Mouse (Mus musculus): ENCODE data around the gene Sertad2.

The Sertad2 gene

GRCm38 (mm10) chr11:20585297-20585696 is 42.2 kb downstream of the Sertad2 start:
- in situ Hi-C loops (cut with MboI; ENCODE audit: low pct_unique_long_range_greater_than_20kb in 1 of 2, low sequenced_read_pairs in 2 of 2, unreplicated experiment in 1 of 2): no loop called here

GRCm38 (mm10) chr11:20586180-20586579 is 43.1 kb downstream of the Sertad2 start:
- in situ Hi-C loops (cut with MboI; ENCODE audit: low pct_unique_long_range_greater_than_20kb in 1 of 2, low sequenced_read_pairs in 2 of 2, unreplicated experiment in 1 of 2): no loop called here

GRCm38 (mm10) chr11:20589393-20589792 is 46.3 kb downstream of the Sertad2 start:
- in situ Hi-C loops (cut with MboI; ENCODE audit: low pct_unique_long_range_greater_than_20kb in 1 of 2, low sequenced_read_pairs in 2 of 2, unreplicated experiment in 1 of 2): no loop called here

- in situ Hi-C loops (cut with MboI; ENCODE audit: low pct_unique_long_range_greater_than_20kb in 1 of 2, low sequenced_read_pairs in 2 of 2, unreplicated experiment in 1 of 2): no loop called here
Observed at GRCm38 (mm10) chr11:20592010-20592409, 49.0 kb downstream of the Sertad2 start.

GRCm38 (mm10) chr11:20594229-20595201 is 51.5 kb downstream of the Sertad2 start:
- in situ Hi-C loops (cut with MboI; ENCODE audit: low pct_unique_long_range_greater_than_20kb in 1 of 2, low sequenced_read_pairs in 2 of 2, unreplicated experiment in 1 of 2): no loop called here

GRCm38 (mm10) chr11:20603066-20603812 is 60.2 kb downstream of the Sertad2 start:
- in situ Hi-C loops (cut with MboI; ENCODE audit: low pct_unique_long_range_greater_than_20kb in 1 of 2, low sequenced_read_pairs in 2 of 2, unreplicated experiment in 1 of 2): no loop called here

GRCm38 (mm10) chr11:20604119-20604518 is 61.1 kb downstream of the Sertad2 start:
- in situ Hi-C loops (cut with MboI; ENCODE audit: low pct_unique_long_range_greater_than_20kb in 1 of 2, low sequenced_read_pairs in 2 of 2, unreplicated experiment in 1 of 2): no loop called here

GRCm38 (mm10) chr11:20605613-20606012 is 62.6 kb downstream of the Sertad2 start:
- in situ Hi-C loops (cut with MboI; ENCODE audit: low pct_unique_long_range_greater_than_20kb in 1 of 2, low sequenced_read_pairs in 2 of 2, unreplicated experiment in 1 of 2): no loop called here

GRCm38 (mm10) chr11:20608442-20608841 is 65.4 kb downstream of the Sertad2 start:
- in situ Hi-C loops (cut with MboI; ENCODE audit: low pct_unique_long_range_greater_than_20kb in 1 of 2, low sequenced_read_pairs in 2 of 2, unreplicated experiment in 1 of 2): no loop called here

GRCm38 (mm10) chr11:20613223-20613622 is 70.2 kb downstream of the Sertad2 start:
- in situ Hi-C loops (cut with MboI; ENCODE audit: low pct_unique_long_range_greater_than_20kb in 1 of 2, low sequenced_read_pairs in 2 of 2, unreplicated experiment in 1 of 2): no loop called here

- in situ Hi-C loops (cut with MboI; ENCODE audit: low pct_unique_long_range_greater_than_20kb in 1 of 2, low sequenced_read_pairs in 2 of 2, unreplicated experiment in 1 of 2): no loop called here
Observed at GRCm38 (mm10) chr11:20616103-20616502, 73.0 kb downstream of the Sertad2 start.

- in situ Hi-C loops (cut with MboI; ENCODE audit: low pct_unique_long_range_greater_than_20kb in 1 of 2, low sequenced_read_pairs in 2 of 2, unreplicated experiment in 1 of 2): loop anchor here in 1 of 2 experiments (25.0 kb wide), 1 partner anchor 165 kb away; no protein-coding TSS in a partner anchor
Observed at GRCm38 (mm10) chr11:20627146-20627545, 84.1 kb downstream of the Sertad2 start.

- in situ Hi-C loops (cut with MboI; ENCODE audit: low pct_unique_long_range_greater_than_20kb in 1 of 2, low sequenced_read_pairs in 2 of 2, unreplicated experiment in 1 of 2): loop anchor here in 1 of 2 experiments (25.0 kb wide), 1 partner anchor 166 kb away; no protein-coding TSS in a partner anchor
Observed at GRCm38 (mm10) chr11:20628216-20628615, 85.2 kb downstream of the Sertad2 start.

GRCm38 (mm10) chr11:20629700-20630099 is 86.6 kb downstream of the Sertad2 start:
- in situ Hi-C loops (cut with MboI; ENCODE audit: low pct_unique_long_range_greater_than_20kb in 1 of 2, low sequenced_read_pairs in 2 of 2, unreplicated experiment in 1 of 2): loop anchor here in 1 of 2 experiments (25.0 kb wide), 1 partner anchor 167 kb away; no protein-coding TSS in a partner anchor

GRCm38 (mm10) chr11:20631026-20631940 is 88.2 kb downstream of the Sertad2 start:
- in situ Hi-C loops (cut with MboI; ENCODE audit: low pct_unique_long_range_greater_than_20kb in 1 of 2, low sequenced_read_pairs in 2 of 2, unreplicated experiment in 1 of 2): loop anchor here in 1 of 2 experiments (25.0 kb wide), 1 partner anchor 169 kb away; no protein-coding TSS in a partner anchor

GRCm38 (mm10) chr11:20631941-20632618 is 89.0 kb downstream of the Sertad2 start:
- in situ Hi-C loops (cut with MboI; ENCODE audit: low pct_unique_long_range_greater_than_20kb in 1 of 2, low sequenced_read_pairs in 2 of 2, unreplicated experiment in 1 of 2): loop anchor here in 1 of 2 experiments (25.0 kb wide), 1 partner anchor 170 kb away; no protein-coding TSS in a partner anchor

- in situ Hi-C loops (cut with MboI; ENCODE audit: low pct_unique_long_range_greater_than_20kb in 1 of 2, low sequenced_read_pairs in 2 of 2, unreplicated experiment in 1 of 2): loop anchor here in 1 of 2 experiments (25.0 kb wide), 1 partner anchor 170 kb away; no protein-coding TSS in a partner anchor
Observed at GRCm38 (mm10) chr11:20632619-20632965, 89.5 kb downstream of the Sertad2 start.

Data from mouse embryonic stem cell (cell line).